Mouse (Mus musculus): ENCODE data around the gene Tmem100. TPM values are rescaled to one million over a fixed set of nuclear protein-coding genes. Genes with fewer than 3 reads are reported as not detected.

The Tmem100 gene
- polyA plus RNA-seq, 1 experiment from 2014 or later: 8.7 TPM

DNA sequence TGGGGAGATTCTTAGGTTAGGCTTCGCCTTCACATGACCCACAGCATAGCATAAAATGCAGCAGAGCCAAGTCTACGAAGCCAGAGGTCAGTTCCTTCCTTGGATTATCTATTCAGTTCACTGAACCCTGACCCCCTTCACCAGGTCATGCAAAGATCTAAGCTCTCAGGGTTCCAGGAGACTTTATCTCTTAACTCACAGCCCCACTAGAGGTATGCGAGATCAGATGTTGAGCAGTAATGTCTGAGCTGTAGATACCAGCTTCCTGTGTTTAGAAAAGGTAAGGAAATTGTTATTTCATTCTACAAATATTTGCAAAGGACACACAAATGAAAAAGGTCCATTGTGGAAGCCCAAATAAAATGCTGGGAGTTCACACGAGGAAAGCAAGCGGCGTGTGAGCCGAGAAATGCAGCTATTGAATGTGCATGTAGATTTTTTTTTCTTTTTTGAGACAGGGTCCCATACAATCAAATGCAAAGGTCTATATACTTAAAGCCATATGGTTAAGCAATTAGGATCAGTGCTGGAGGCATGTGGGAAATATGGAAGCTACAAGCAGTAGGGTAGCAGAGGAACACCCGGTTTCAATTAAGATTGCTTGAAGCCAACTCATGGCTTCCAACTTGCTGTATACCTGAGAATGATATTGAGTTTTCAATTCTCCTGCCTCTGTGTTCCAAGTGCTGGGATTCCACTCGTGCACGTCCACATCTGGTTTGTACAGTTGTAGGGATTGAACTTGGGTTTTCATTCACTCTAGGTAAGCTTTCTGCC, 51.9 kb downstream of the Tmem100 start:
- no peaks in the 10 kb centered on the region for H3K27me3 ChIP-seq (ENCODE audit: control insufficient read depth, insufficient read depth, low read length)
- ATAC-seq (ENCODE audit: low FRiP score, low TSS enrichment): no peak
- no peak for DNase-seq
- H3K4me2 ChIP-seq (ENCODE audit: low read length): no peak overlapping the region
- H3K27ac ChIP-seq (replicated peaks; ENCODE audit: low read depth, low read length): no peak overlapping the region
- H3K9ac ChIP-seq (replicated peaks; ENCODE audit: low read length): no peak overlapping the region
- 89% methylated on average over 10 of the region's 10 CpGs for WGBS
- no peaks in the 10 kb centered on the region for H3K36me3 ChIP-seq (ENCODE audit: control insufficient read depth, insufficient read depth, low read length)
- H3K4me1 ChIP-seq (ENCODE audit: control insufficient read depth, insufficient read depth, low read length): no peaks in the 10 kb centered on the region
- H3K4me3 ChIP-seq (replicated peaks; ENCODE audit: low read depth, low read length): no peak overlapping the region
- H3K9me3 ChIP-seq (ENCODE audit: control insufficient read depth, low read length): no peaks in the 10 kb centered on the region

DNA sequence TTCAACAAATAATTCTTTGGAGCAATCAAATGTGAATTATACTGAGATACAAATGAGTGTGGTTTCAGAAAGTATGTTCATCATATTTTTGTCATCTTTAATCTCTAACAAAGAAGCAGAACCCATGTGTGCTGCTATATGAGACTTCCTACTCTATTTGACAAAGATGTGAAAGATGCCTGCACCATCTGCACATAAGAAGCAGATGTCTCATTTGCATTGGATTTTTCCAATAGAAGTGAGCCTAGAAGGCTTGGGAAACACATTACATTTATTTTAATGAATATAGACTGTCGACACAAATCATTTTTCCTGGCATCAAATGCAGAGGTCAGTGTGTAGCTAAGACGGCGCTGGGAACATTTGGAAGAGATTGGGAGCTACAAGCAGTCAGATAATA, 52.9 kb downstream of the Tmem100 start:
- Histone ChIP-seq H3K9ac (replicated peaks; ENCODE audit: low read length) (no peak overlapping the region), H3K4me2 (ENCODE audit: low read length) (no peak overlapping the region), H3K4me3 (replicated peaks; ENCODE audit: low read depth, low read length) (no peak overlapping the region), H3K27ac (replicated peaks; ENCODE audit: low read depth, low read length) (no peak overlapping the region), H3K27me3 (ENCODE audit: control insufficient read depth, insufficient read depth, low read length) (no peaks in the 10 kb centered on the region), H3K36me3 (ENCODE audit: control insufficient read depth, insufficient read depth, low read length) (no peaks in the 10 kb centered on the region), H3K9me3 (ENCODE audit: control insufficient read depth, low read length) (no peaks in the 10 kb centered on the region), H3K4me1 (ENCODE audit: control insufficient read depth, insufficient read depth, low read length) (no peaks in the 10 kb centered on the region)
- DNase-seq (no peak), ATAC-seq (ENCODE audit: low FRiP score, low TSS enrichment) (no peak)
- WGBS: 81% methylated on average over 3 of the region's 3 CpGs

DNA sequence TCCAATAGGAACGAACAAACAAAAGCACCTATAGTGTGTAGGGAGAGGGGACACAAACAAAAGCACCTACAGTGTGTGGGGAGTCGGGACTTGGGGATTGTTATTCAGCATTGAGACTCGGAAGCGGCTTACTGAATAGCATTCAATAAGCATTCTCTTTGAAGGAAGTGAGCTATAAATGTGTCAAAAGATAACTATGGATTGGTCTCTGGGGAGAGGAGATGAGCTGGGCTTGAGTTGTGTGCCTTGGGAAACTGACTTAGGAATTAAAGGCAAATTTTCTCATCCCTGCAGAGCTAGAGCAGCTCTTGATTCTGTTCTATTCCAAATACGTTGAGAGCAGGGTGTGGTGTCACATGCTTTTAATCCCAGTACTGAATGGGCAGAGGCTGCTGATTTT, 54.0 kb downstream of the Tmem100 start:
- no peak overlapping the region for H3K27ac ChIP-seq (replicated peaks; ENCODE audit: low read depth, low read length)
- ATAC-seq (ENCODE audit: low FRiP score, low TSS enrichment): no peak
- no peak overlapping the region for H3K4me3 ChIP-seq (replicated peaks; ENCODE audit: low read depth, low read length)
- no peaks in the 10 kb centered on the region for H3K27me3 ChIP-seq (ENCODE audit: control insufficient read depth, insufficient read depth, low read length)
- no peak for DNase-seq
- H3K9ac ChIP-seq (replicated peaks; ENCODE audit: low read length): no peak overlapping the region
- 59% methylated on average over 5 of the region's 5 CpGs for WGBS
- H3K4me1 ChIP-seq (ENCODE audit: control insufficient read depth, insufficient read depth, low read length): no peaks in the 10 kb centered on the region
- no peaks in the 10 kb centered on the region for H3K9me3 ChIP-seq (ENCODE audit: control insufficient read depth, low read length)
- no peak overlapping the region for H3K4me2 ChIP-seq (ENCODE audit: low read length)
- H3K36me3 ChIP-seq (ENCODE audit: control insufficient read depth, insufficient read depth, low read length): no peaks in the 10 kb centered on the region

Other genes starting within 250 kb of the Tmem100 start
- 0.61 and 1.3 TPM in 2 replicates for gene Pctp, start 27.5 kb upstream of the Tmem100 start, polyA plus RNA-seq (2014; fragmentation: Nextera tagmentation; extraction: Ambion mirVana)
- gene Gm45716, start 157.3 kb downstream of the Tmem100 start, polyA plus RNA-seq (2014; fragmentation: Nextera tagmentation; extraction: Ambion mirVana): 29.6 and 30.3 TPM in 2 replicates
- gene Mmd, start 219.1 kb downstream of the Tmem100 start, polyA plus RNA-seq (2014; fragmentation: Nextera tagmentation; extraction: Ambion mirVana): 91.2 and 93.6 TPM in 2 replicates

Data from midbrain, embryonic 14.5 days (tissue).